Mouse (Mus musculus) thymus, postnatal 4 days (tissue): ENCODE results near the gene Rnf224.

Source experiments
- DNase-seq: peaks from one replicate; pipeline ENCODE4 v3.0.0; 2021

Rnf224 gene

DNA sequence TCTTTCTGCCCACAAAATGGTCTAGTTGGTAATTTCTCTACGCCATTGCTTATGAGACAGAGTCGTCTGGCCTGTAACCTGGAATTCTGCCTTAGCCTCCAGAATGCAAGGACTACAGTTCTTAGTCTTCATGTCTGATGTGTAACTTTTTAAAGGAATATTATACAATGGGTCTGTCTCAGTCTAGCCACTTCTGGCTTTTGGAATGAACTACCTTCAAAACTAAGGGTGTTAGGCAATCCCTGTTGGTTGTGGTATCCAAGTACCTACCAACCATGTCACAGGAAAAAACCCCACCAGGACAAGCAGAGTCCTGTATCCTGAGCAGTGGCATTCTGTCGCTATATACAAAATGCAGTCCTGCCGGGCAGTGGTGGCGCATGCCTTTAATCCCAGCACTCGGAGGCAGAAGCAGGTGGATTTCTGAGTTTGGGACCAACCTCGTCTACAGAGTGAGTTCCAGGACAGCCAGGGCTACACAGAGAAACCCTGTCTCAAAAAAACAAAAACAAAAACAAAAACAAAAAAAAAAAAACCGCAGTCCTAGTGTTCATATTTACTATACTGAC is 10.7 kb downstream of the Rnf224 start:
- DNase-seq: no peak

DNA sequence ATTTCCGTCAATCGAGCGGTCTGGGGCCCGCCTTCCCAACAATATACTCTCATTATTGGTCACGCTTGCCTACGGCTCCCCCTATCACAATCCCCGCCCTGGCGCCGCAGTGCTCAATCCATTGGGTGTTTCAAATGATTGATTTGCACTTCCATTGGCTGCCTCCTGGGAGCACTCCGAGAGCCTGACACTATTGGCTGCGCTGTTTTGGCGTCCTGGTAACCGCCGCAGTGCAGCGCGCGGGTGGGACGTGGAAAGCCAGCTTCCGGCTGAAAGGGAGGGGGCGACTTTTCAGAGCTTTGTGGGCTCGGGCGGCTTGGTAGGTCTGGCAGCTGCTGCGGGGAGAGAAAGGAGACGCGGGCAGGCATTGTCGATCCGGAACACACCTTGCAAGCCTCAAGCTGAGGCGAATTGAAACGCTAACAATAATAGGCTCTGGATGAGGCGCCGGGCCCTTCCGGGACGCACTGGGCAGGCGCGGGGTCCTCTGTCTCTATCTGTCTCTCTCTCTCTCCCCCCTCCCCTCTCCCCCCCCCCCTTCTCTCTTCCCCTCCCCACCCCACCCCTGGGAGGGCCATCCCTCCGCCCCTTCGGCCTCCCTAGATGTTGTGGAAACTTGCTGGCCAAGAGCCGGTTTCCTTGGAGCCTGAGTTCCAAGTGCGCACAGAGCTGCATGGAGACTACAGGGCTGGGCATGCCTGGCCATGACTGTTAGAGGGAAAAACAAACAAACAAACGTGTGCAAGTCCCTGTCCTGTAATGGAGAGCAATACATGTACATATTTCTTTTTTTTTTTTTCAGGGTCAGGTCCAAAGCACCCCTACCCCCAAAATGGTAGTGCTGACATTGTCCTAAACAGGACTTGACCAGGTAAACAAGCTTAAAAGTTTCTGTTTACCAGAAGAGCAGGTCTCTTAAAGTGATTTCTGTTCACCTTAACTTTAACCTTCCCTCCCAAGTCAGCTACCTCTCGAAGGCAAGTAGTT is 11.5 kb downstream of the Rnf224 start:
- peak; percentile 94 for DNase-seq

GRCm38 (mm10) chr2:25224492-25224765 is 12.2 kb downstream of the Rnf224 start, which contains the start of gene Tubb4b:
Gene Tubb4b, minus strand, starts transcription at chr2:25224702.
- DNase-seq: peak; percentile 91

GRCm38 (mm10) chr2:25223681-25224491 is 12.7 kb downstream of the Rnf224 start:
- peak; percentile 84 for DNase-seq

DNA sequence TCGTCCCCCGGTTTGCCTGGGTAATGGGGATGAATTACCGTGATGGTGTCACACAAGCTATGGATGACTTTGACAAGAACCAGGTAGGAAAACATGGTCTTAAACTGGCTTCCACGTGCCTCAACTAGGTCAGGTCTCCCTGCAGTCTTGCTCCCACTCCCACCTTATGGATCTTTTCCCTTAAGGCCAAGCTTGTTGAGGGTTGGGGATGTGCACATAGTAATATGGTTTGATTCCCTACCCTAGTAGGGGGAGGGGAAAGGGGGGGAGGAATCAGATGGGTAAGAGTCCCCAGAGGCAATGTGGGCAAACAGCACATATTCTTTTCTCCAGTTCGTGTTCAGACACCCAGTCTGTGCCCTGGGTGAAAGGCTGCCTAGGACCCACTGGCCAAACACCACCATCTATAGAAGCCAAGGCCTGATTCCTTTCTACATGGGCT is 15.2 kb downstream of the Rnf224 start:
- no peak for DNase-seq

DNA sequence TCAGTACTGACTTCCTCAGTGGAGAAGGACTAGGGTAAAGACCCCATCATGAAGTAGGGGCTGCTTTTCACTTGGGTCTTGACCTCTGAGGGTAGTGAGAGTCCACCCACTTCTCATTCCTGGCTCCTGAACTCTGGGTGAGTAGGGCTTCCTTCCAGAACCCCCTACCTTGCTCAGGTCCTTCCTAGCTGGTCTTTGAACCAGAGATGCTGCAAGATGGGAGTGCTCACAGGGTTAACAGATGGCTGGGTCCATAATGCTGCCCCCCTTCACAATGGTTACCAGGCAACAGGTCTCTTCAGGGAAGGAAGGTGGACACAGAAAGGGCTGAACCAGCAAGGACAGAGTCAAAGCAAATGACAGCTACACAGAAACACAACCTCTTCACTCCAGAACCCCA is 18.1 kb downstream of the Rnf224 start, which contains the start of gene Fam166a:
Gene Fam166a, plus strand, starts transcription at position 301 of the 400 bp plus-strand sequence.
- DNase-seq: no peak

- DNase-seq: no peak
These were observed 18.9 kb downstream of the Rnf224 start for GRCm38 (mm10) chr2:25217666-25218065.

DNA sequence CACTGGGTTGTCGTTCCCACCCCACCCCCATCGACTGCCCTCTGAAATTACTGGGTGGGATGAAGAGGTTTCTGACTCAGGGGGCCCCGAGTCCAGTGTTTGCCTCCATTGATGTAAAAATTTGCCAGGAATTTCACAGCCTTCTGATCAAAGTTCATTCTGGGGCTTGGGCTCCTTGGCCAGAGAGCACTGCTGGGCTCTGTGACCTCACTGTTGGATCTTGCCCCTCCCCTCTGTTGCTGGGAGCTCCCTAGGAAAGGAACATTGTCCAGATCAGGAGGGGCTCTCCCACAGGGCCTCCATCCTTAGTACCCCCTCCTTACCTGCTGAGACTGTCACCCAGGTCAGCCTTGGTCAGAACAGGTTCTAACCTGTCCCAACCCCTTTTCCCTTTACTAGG is 22.1 kb downstream of the Rnf224 start, which contains the start of gene Stpg3:
Gene Stpg3, minus strand, starts transcription at position 194 of the 400 bp plus-strand sequence.
- DNase-seq: no peak

DNA sequence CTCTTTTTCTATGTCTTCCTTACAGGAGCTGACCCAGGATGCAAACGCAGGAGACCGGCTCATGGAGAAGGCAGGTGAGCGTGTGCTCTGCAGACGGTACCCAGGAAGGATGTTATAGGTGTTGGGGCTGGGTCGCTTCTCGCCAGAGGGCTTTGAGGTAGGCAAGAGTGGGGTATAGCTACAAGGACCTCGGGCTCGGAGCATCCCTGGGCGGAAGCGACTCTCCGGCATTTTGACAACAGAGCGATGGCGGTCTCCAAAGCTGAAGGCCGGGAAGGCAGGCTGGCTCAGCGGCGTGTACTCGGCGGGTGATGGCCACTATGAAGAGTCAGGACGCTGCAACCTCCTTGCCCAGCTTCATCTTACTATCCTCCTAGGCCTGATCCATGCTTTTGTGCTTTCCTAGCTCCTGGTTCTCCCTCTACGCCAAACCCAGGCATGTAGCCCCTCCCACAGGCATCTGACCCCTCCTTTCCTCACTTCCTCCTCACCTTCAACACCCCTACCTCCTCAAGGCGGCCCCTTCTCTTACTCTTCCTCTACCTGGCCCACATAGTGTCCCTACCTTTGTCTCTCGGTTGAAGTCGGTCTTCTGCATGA is 23.2 kb downstream of the Rnf224 start:
- DNase-seq: no peak

- peak; percentile 91 for DNase-seq
These were observed 25.4 kb downstream of the Rnf224 start, which contains the start of gene Nelfb for GRCm38 (mm10) chr2:25211121-25211670. Gene Nelfb, minus strand, starts transcription at chr2:25211489.

DNA sequence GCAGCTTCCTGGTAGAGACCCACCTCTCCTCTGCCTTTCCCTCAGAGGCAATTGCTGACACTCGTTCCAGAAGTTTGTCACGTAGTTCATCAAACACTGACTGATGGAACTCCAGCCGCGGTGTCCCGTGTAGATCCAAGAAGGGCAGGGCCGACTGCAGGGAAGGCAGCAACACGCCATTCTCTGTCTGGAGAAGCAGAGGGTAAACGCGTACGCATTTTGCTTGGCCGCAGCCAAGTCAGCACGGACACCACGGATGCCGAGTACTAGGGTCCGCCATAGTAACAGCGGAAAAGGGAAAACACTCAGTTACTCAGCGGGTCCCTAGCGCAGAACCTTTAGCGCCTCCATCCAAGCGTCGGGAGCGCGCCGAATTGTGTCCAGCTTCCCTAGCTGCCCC is 25.9 kb downstream of the Rnf224 start:
- no peak for DNase-seq

- DNase-seq: no peak
These were observed 29.0 kb downstream of the Rnf224 start for GRCm38 (mm10) chr2:25207593-25207992.

- DNase-seq: no peak
These were observed 32.9 kb downstream of the Rnf224 start for GRCm38 (mm10) chr2:25203631-25204214.

DNA sequence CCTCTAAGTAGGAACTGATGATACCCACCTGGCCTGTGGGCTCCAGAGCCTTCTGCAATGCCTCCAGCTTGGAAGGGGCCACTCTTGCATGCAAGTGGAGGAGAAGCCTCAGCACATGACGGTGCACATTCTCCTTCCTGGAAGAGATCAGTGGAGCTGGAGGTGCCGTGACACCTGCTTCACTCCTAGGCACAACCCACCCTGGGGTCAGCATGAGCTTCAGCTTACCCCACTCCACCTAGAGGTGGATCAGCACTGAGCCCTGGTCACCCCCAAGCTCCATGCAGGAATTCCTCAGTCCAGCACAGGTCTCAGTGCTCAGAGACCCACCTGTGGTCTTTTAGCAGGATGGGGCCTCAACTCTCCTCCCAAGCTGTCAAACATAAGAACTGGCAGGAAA is 36.0 kb downstream of the Rnf224 start:
- DNase-seq: no peak

- no peak for DNase-seq
These were observed 38.6 kb downstream of the Rnf224 start for GRCm38 (mm10) chr2:25197946-25198345.

GRCm38 (mm10) chr2:25197191-25197590 is 39.4 kb downstream of the Rnf224 start:
- no peak for DNase-seq

- DNase-seq: peak; percentile 75
These were observed 40.2 kb downstream of the Rnf224 start, which contains the start of gene Tor4a for GRCm38 (mm10) chr2:25196172-25196954. Gene Tor4a, minus strand, starts transcription at chr2:25196886.

DNA sequence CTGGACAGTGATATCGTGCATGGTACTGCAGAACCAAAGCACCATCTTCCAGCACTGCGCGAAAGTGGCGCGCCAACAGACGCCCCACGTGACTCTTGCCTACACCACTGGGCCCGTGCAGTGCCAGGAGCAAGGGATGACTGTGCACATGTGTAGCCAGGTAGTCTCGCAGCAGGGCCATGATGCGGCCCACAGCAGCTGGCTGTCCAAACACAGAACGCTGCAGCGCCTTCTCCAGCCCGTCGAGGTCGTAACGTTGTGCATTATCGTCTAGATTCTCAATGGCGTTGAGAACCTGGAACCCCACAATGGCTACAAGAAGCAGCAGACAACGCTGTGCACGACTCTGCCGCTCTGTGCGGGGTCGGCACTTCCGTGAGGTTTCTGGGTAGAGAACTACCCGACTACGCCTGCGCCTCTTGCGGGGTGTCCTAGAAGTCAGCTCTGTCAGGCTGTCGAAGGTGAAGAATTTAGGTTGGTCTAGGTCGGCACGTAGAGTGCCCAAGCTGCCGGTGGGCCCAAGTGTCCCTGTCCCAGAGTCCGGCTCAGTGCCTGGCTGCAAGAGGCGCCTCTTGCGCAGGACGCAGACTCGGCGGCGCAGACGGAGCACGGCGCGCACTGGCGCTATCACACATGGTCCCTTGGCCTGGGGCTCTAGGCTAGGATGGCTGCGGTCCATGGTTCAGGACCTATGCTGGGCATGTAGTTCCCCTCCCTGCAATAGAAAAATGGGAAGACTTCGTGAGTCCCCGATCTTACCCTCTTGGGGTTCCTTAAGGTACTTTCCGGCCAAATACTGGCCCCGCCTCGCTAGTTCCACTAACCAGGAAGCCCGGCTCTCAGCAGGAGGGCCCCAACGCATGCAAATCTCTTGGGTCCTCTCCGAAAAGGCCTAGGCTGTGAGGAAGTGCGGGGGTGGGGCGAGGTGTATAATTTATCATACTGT is 41.1 kb downstream of the Rnf224 start:
- peak; percentile 79 for DNase-seq

- peak; percentile 57 for DNase-seq
These were observed 42.0 kb downstream of the Rnf224 start for GRCm38 (mm10) chr2:25194486-25195171.
